Mouse (Mus musculus): ENCODE data around the gene Zdhhc12. TPM values are rescaled to one million over a fixed set of nuclear protein-coding genes. Genes with fewer than 3 reads are reported as not detected.

The Zdhhc12 gene
- polyA plus RNA-seq, 1 experiment from 2014 or later: 21.1 TPM

GRCm38 (mm10) chr2:30076439-30076838 lies 17.0 kb downstream of the Zdhhc12 start:
- WGBS: 88% methylated on average over 9 of the region's 9 CpGs
- no peak overlapping the region for H3K4me3 ChIP-seq

GRCm38 (mm10) chr2:30075625-30076024 lies 17.8 kb downstream of the Zdhhc12 start:
- Histone ChIP-seq H3K4me2 (no peak overlapping the region), H3K27me3 (no peaks in the 10 kb centered on the region)
- no peak for ATAC-seq (ENCODE audit: insufficient number of reproducible peaks, low FRiP score, low TSS enrichment, low read depth)

More at GRCm38 (mm10) chr2:30076439-30076838, 17.0 kb downstream of the Zdhhc12 start:
- no peak overlapping the region for H3K4me2 ChIP-seq
- no peak for ATAC-seq (ENCODE audit: insufficient number of reproducible peaks, low FRiP score, low TSS enrichment, low read depth)
- peaks cover 28% of the 10 kb centered on the region for H3K4me1 ChIP-seq
- H3K36me3 ChIP-seq: peaks cover 17% of the 10 kb centered on the region
- no peaks in the 10 kb centered on the region for H3K9me3 ChIP-seq
- H3K27me3 ChIP-seq: no peaks in the 10 kb centered on the region
- H3K9ac ChIP-seq: no peak overlapping the region
- H3K27ac ChIP-seq: no peak overlapping the region

GRCm38 (mm10) chr2:30073285-30073684 lies 20.2 kb downstream of the Zdhhc12 start:
- Histone ChIP-seq H3K36me3 (peaks cover 37% of the 10 kb centered on the region), H3K27ac (no peak overlapping the region), H3K9me3 (no peaks in the 10 kb centered on the region), H3K4me2 (no peak overlapping the region), H3K9ac (no peak overlapping the region), H3K27me3 (no peaks in the 10 kb centered on the region), H3K4me3 (no peak overlapping the region), H3K4me1 (peaks cover 15% of the 10 kb centered on the region)
- 76% methylated on average over 3 of the region's 3 CpGs for WGBS
- no peak for ATAC-seq (ENCODE audit: insufficient number of reproducible peaks, low FRiP score, low TSS enrichment, low read depth)

More at GRCm38 (mm10) chr2:30075625-30076024, 17.8 kb downstream of the Zdhhc12 start:
- Histone ChIP-seq H3K4me3 (no peak overlapping the region), H3K9me3 (no peaks in the 10 kb centered on the region), H3K36me3 (peaks cover 14% of the 10 kb centered on the region), H3K9ac (no peak overlapping the region), H3K27ac (no peak overlapping the region), H3K4me1 (peaks cover 28% of the 10 kb centered on the region)
- WGBS: 67% methylated on average over 3 of the region's 3 CpGs

GRCm38 (mm10) chr2:30072875-30073274 lies 20.6 kb downstream of the Zdhhc12 start:
- Histone ChIP-seq H3K27ac (no peak overlapping the region), H3K4me2 (no peak overlapping the region), H3K36me3 (peaks cover 39% of the 10 kb centered on the region), H3K4me3 (no peak overlapping the region), H3K4me1 (peaks cover 15% of the 10 kb centered on the region), H3K27me3 (no peaks in the 10 kb centered on the region), H3K9me3 (no peaks in the 10 kb centered on the region), H3K9ac (no peak overlapping the region)
- no peak for ATAC-seq (ENCODE audit: insufficient number of reproducible peaks, low FRiP score, low TSS enrichment, low read depth)
- WGBS: 84% methylated on average over 7 of the region's 7 CpGs

GRCm38 (mm10) chr2:30067962-30068361 lies 25.5 kb downstream of the Zdhhc12 start:
- Histone ChIP-seq H3K4me1 (peaks cover 33% of the 10 kb centered on the region), H3K4me3 (peak overlapping the region; percentile 92), H3K36me3 (peaks cover 33% of the 10 kb centered on the region), H3K27me3 (no peaks in the 10 kb centered on the region), H3K9me3 (no peaks in the 10 kb centered on the region), H3K27ac (no peak overlapping the region), H3K9ac (peak overlapping the region; percentile 32; the same call in 1 of the 2 replicates), H3K4me2 (peak overlapping the region; percentile 75)
- 11% methylated on average over 7 of the region's 7 CpGs for WGBS
- no peak for ATAC-seq (ENCODE audit: insufficient number of reproducible peaks, low FRiP score, low TSS enrichment, low read depth)

- H3K9ac ChIP-seq: peak overlapping the region; percentile 97
- peak overlapping the region; percentile 99 for H3K27ac ChIP-seq
- WGBS: under 1% methylated on average over 53 of the region's 69 CpGs
- peaks cover 33% of the 10 kb centered on the region for H3K4me1 ChIP-seq
- peak overlapping the region; percentile 92 for H3K4me3 ChIP-seq
- peak overlapping the region; percentile 75 for H3K4me2 ChIP-seq
- no peaks in the 10 kb centered on the region for H3K9me3 ChIP-seq
- H3K27me3 ChIP-seq: no peaks in the 10 kb centered on the region
- ATAC-seq (ENCODE audit: insufficient number of reproducible peaks, low FRiP score, low TSS enrichment, low read depth): peak; percentile 16; the same call in 1 of the 2 replicates
- H3K36me3 ChIP-seq: peaks cover 26% of the 10 kb centered on the region
Observed at GRCm38 (mm10) chr2:30067031-30067888, 26.2 kb downstream of the Zdhhc12 start.

GRCm38 (mm10) chr2:30066046-30066901 lies 27.2 kb downstream of the Zdhhc12 start:
- Histone ChIP-seq H3K9ac (peak overlapping the region; percentile 97), H3K9me3 (no peaks in the 10 kb centered on the region), H3K4me2 (peak overlapping the region; percentile 75), H3K4me1 (peaks cover 39% of the 10 kb centered on the region), H3K27me3 (no peaks in the 10 kb centered on the region), H3K36me3 (peaks cover 26% of the 10 kb centered on the region), H3K4me3 (peak overlapping the region; percentile 92), H3K27ac (peak overlapping the region; percentile 99)
- WGBS: under 1% methylated on average over 65 of the region's 101 CpGs
- peak; percentile 93 for ATAC-seq (ENCODE audit: insufficient number of reproducible peaks, low FRiP score, low TSS enrichment, low read depth)

- 30% methylated on average over 3 of the region's 3 CpGs for WGBS
- Histone ChIP-seq H3K4me1 (peaks cover 42% of the 10 kb centered on the region), H3K4me2 (0 out of 2 replicates have a peak overlapping the region, but pooled peaks have one; percentile 85), H3K27me3 (no peaks in the 10 kb centered on the region), H3K9ac (no peak overlapping the region), H3K36me3 (peaks cover 12% of the 10 kb centered on the region; the same call in 1 of the 2 replicates), H3K4me3 (peak overlapping the region; percentile 53; the same call in 1 of the 2 replicates), H3K27ac (no peak overlapping the region), H3K9me3 (no peaks in the 10 kb centered on the region)
- ATAC-seq (ENCODE audit: insufficient number of reproducible peaks, low FRiP score, low TSS enrichment, low read depth): no peak
Observed at GRCm38 (mm10) chr2:30064298-30064697, 29.1 kb downstream of the Zdhhc12 start.

GRCm38 (mm10) chr2:30063791-30064190 lies 29.7 kb downstream of the Zdhhc12 start:
- H3K36me3 ChIP-seq: peaks cover 6% of the 10 kb centered on the region; the same call in 1 of the 2 replicates
- peak overlapping the region; percentile 85 for H3K4me2 ChIP-seq
- ATAC-seq (ENCODE audit: insufficient number of reproducible peaks, low FRiP score, low TSS enrichment, low read depth): no peak
- H3K4me1 ChIP-seq: peaks cover 42% of the 10 kb centered on the region
- peak overlapping the region; percentile 53 for H3K4me3 ChIP-seq
- H3K9me3 ChIP-seq: no peaks in the 10 kb centered on the region
- H3K9ac ChIP-seq: no peak overlapping the region
- peak overlapping the region; percentile 91 for H3K27ac ChIP-seq
- 3% methylated on average over 3 of the region's 3 CpGs for WGBS
- no peaks in the 10 kb centered on the region for H3K27me3 ChIP-seq

- Histone ChIP-seq H3K27me3 (no peaks in the 10 kb centered on the region), H3K4me3 (peak overlapping the region; percentile 53), H3K9ac (peak overlapping the region; percentile 41), H3K4me1 (peaks cover 40% of the 10 kb centered on the region), H3K9me3 (no peaks in the 10 kb centered on the region), H3K36me3 (peaks cover under 1% of the 10 kb centered on the region; the same call in 1 of the 2 replicates), H3K27ac (peak overlapping the region; percentile 91), H3K4me2 (peak overlapping the region; percentile 85)
- ATAC-seq (ENCODE audit: insufficient number of reproducible peaks, low FRiP score, low TSS enrichment, low read depth): no peak
- WGBS: 5% methylated on average over 8 of the region's 8 CpGs
Observed at GRCm38 (mm10) chr2:30063235-30063634, 30.2 kb downstream of the Zdhhc12 start.

GRCm38 (mm10) chr2:30062249-30063093 lies 31.0 kb downstream of the Zdhhc12 start:
- Histone ChIP-seq H3K4me3 (peak overlapping the region; percentile 53), H3K27me3 (no peaks in the 10 kb centered on the region), H3K36me3 (no peaks in the 10 kb centered on the region), H3K4me2 (peak overlapping the region; percentile 85), H3K27ac (peak overlapping the region; percentile 91), H3K9ac (peak overlapping the region; percentile 41), H3K4me1 (peaks cover 34% of the 10 kb centered on the region), H3K9me3 (no peaks in the 10 kb centered on the region)
- WGBS: 0% methylated on average over 40 of the region's 40 CpGs
- no peak for ATAC-seq (ENCODE audit: insufficient number of reproducible peaks, low FRiP score, low TSS enrichment, low read depth)
